Mouse (Mus musculus): ENCODE measurements at regions not wholly inside any gene's neighbourhood (a gene's known extent, or its start where the extent isn't known, plus 50 kb on each side); places are given as distances from the start of the nearest gene placed in this dataset.

GRCm38 (mm10) chr5:146652874-146653273 lies 67.8 kb upstream of the Gpr12 start:
- no peak for TF ChIP-seq CTCF (IDR thresholded peaks at IDR 0.05; ENCODE audit: low read depth)
- no peak for TF ChIP-seq EP300 (IDR thresholded peaks at IDR 0.05; ENCODE audit: low read depth)
